ENCODE assay signal across 36 mouse cellular contexts in the genomic region with DNA sequence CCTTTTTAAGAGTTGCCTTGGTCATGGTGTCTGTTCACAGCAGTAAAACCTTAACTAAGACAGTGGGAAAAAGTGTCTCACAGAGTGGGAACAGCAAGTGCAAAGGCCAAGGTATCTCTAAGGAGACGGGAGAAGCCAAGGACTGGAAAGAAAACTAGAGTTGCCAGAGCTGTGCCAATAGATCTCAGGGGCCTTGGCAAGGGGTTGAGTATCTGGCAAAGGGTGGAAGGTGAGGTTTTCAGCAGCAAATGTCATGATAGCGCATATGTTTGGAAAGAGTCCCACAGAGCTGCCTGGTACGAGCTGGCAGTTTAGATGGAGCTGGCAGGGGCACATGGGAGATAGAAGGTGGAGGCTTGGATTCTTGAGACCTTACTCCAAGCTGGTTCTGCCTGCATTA. TPM values are rescaled to one million over a fixed set of nuclear protein-coding genes. Genes with fewer than 3 reads are reported as not detected.
A peak's percentile ranks its signal among the peaks of the same experiment; 100 is the strongest.
DNase-seq lines count a peak whose midpoint lies in the region; ATAC-seq and TF ChIP-seq lines count a peak whose summit lies in the region.
"Had no signal": no experiment of that assay in that cellular context is flagged by ENCODE, and none has a peak within 500 bp of the region (broad histone marks: within the 10 kb centered on the region; RNA-seq: fewer than 3 reads in every experiment).

No protein-coding gene starts in this region.

- intact Hi-C loops in left cerebral cortex, postnatal 4 days (cut with DNase I): loop anchor here (5.0 to 10.0 kb wide), 2 partner anchors 382 to 465 kb away; no protein-coding TSS in a partner anchor

- peak; percentile 36 to 69 for DNase-seq in cerebellum, adult 2 months
- peak; percentile 57 for DNase-seq in kidney, adult 2 months
- no peak for DNase-seq in kidney, adult 11 months
- DNase-seq in cerebellum, adult 9-10 months: peak; percentile 51
- no peak for DNase-seq in left cerebral cortex, postnatal 4 days
- no peak for DNase-seq in spleen, postnatal 4 days (ENCODE audit: low spot score in 2 of 2)
- DNase-seq: adrenal gland, postnatal 25 days; B cell, adult 2 months; gastrocnemius, postnatal 25 days; kidney, adult 18-20 months; kidney, postnatal 10 days; retina, postnatal 1 day; right cerebral cortex, postnatal 25 days; spleen, adult 18-20 months had no signal

- no peak overlapping the region for H3K27ac ChIP-seq in cerebellum, adult 2 months (ENCODE audit: insufficient read depth, low read length)
- H3K27ac ChIP-seq in kidney, adult 2 months (ENCODE audit: insufficient read depth, low read depth, low read length): no peak overlapping the region
- H3K27ac ChIP-seq: embryonic facial prominence, embryonic 15.5 days; hindbrain, embryonic 13.5 days; macrophage; midbrain, embryonic 10.5 days; neural tube, embryonic 13.5 days had no signal

- TF ChIP-seq POLR2A in cerebellum, adult 2 months (IDR thresholded peaks at IDR 0.05; ENCODE audit: borderline replicate concordance, insufficient read depth, low read length): no peak
- no peak for TF ChIP-seq POLR2A in kidney, adult 2 months (IDR thresholded peaks at IDR 0.05; ENCODE audit: low read depth, low read length)

- no peak for ATAC-seq in cerebellum, adult (ENCODE audit: insufficient number of reproducible peaks, low FRiP score, low TSS enrichment)
- ATAC-seq: midbrain, embryonic 16.5 days; Patski had no signal

- no peak for TF ChIP-seq CTCF in cerebellum, adult 2 months (IDR thresholded peaks at IDR 0.05; ENCODE audit: borderline replicate concordance, insufficient read depth, low read depth, low read length)
- no peak for TF ChIP-seq CTCF in kidney, adult 2 months (conservative IDR thresholded peaks at IDR 0.05; ENCODE audit: insufficient read depth, insufficient read length, low read depth, low read length)

- H3K27me3 ChIP-seq in cerebellum, adult 2 months (ENCODE audit: control insufficient read depth, insufficient read depth, low read length): no peaks in the 10 kb centered on the region
- no peaks in the 10 kb centered on the region for H3K27me3 ChIP-seq in kidney, adult 2 months (replicated peaks; ENCODE audit: control insufficient read depth, insufficient read depth, low read length)
- H3K27me3 ChIP-seq: embryonic facial prominence, embryonic 15.5 days; neural tube, embryonic 13.5 days; Patski had no signal

- H3K4me3 ChIP-seq in cerebellum, adult 2 months (replicated peaks; ENCODE audit: insufficient read depth, low read depth, low read length): no peak overlapping the region
- no peak overlapping the region for H3K4me3 ChIP-seq in kidney, adult 2 months (ENCODE audit: insufficient read depth, low read depth, low read length)
- H3K4me3 ChIP-seq: embryonic facial prominence, embryonic 15.5 days; hindbrain, embryonic 13.5 days; midbrain, embryonic 10.5 days; myocyte; neural tube, embryonic 13.5 days had no signal

- H3K36me3 ChIP-seq in kidney, adult 2 months (ENCODE audit: control insufficient read depth, insufficient read depth, low read length): no peaks in the 10 kb centered on the region
- H3K36me3 ChIP-seq: embryonic facial prominence, embryonic 15.5 days; hindbrain, embryonic 13.5 days; midbrain, embryonic 10.5 days; neural tube, embryonic 13.5 days had no signal

- WGBS in cerebellum, adult 2 months: 18% methylated on average over 3 of the region's 3 CpGs
- 80% methylated on average over 3 of the region's 3 CpGs for WGBS in kidney, adult 2 months

- H3K4me1 ChIP-seq in cerebellum, adult 2 months (ENCODE audit: control insufficient read depth, insufficient read depth, low read length): peaks cover 6% of the 10 kb centered on the region
- H3K4me1 ChIP-seq in kidney, adult 2 months (ENCODE audit: control insufficient read depth, insufficient read depth, low read length): no peaks in the 10 kb centered on the region

RNA-seq across cellular contexts. Expression of gene Fgfr4, which starts 27.2 kb away (rescaled TPM):
- polyA plus RNA-seq in cerebellum, adult 2 months (2012; rRNA removed): 0.05 and 0.16 TPM in 2 replicates
- 35.3 and 43.5 TPM in 2 replicates for polyA plus RNA-seq in kidney, adult 2 months (2012; rRNA removed)
- total RNA-seq in left cerebral cortex, postnatal 4 days (2021): 1 to 10 TPM; 1.1 TPM
- total RNA-seq: CH12.LX had no signal
- polyA plus RNA-seq: G1E, macrophage had no signal

RNA-seq across cellular contexts. Expression of gene Nsd1, which starts 30.0 kb away (rescaled TPM):
- polyA plus RNA-seq in cerebellum, adult 2 months (2012; rRNA removed): 47.5 and 49.5 TPM in 2 replicates
- 17.6 and 19.6 TPM in 2 replicates for polyA plus RNA-seq in kidney, adult 2 months (2012; rRNA removed)
- 100 to 1,000 TPM; 155 to 163 TPM for total RNA-seq in left cerebral cortex, postnatal 4 days (2021)

RNA-seq across cellular contexts. Expression of gene Gm17617, which starts 46.2 kb away (rescaled TPM):
- not detected in 2 replicates for polyA plus RNA-seq in cerebellum, adult 2 months (2012; rRNA removed)
- not detected in 2 replicates for polyA plus RNA-seq in kidney, adult 2 months (2012; rRNA removed)
- not detected for total RNA-seq in left cerebral cortex, postnatal 4 days (2021)
- total RNA-seq: adrenal gland, postnatal 25 days; CH12.LX; G1E; gastrocnemius, postnatal 25 days; heart, adult 8-10 months; heart, postnatal 25 days; layer of hippocampus, adult 18-20 months; layer of hippocampus, postnatal 14 days; liver, adult 2 months had no signal
- polyA plus RNA-seq: embryonic facial prominence, embryonic 15.5 days; G1E; heart, embryonic 14.5 days; hindbrain, embryonic 13.5 days; limb, embryonic 11.5 days; liver, adult 2 months; liver, embryonic 16.5 days; lung, embryonic 16.5 days; macrophage; midbrain, embryonic 10.5 days; midbrain, embryonic 16.5 days; myocyte; neural tube, embryonic 13.5 days; Patski; testis, adult 2 months; urinary bladder, adult 2 months had no signal

Comparison
In these comparisons a context has a peak if more than half of its experiments do, and no peak if none do; other contexts are left out.
1. DNase-seq: peak in cerebellum, adult 2 months (2 of 2), kidney, adult 2 months (single experiment) and cerebellum, adult 9-10 months (single experiment); none in kidney, adult 11 months (single experiment), left cerebral cortex, postnatal 4 days (single experiment) and spleen, postnatal 4 days (0 of 2).
2. RNA of gene Fgfr4, which starts 27.2 kb away (polyA plus RNA-seq): 35.3 to 43.5 TPM in kidney, adult 2 months; 0.05 to 0.16 TPM in cerebellum, adult 2 months; every median in the first group is over 10 times any median in the second.